In the genomic region with DNA sequence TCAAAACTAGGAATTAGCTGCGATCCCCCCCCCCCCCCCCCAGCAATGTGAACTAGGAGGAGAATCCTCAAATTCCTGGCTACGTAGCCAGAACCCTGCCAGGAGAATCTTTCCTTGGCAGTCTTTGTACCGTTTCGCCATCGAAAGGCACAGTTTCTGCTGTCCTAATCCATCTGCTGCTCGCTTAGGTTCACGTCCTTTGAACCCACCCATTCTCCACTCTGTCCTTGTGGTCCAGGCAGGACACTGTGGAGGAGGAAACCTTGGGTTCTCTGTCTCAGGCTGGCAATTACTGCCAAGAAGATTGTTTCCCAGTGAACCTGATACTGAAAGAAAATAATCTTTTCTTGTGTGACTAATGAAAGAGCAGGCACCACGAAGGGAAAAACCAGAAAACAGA, we compare ENCODE assay signal across 1 mouse cellular context.
TF ChIP-seq lines count a peak whose summit lies in the region.

No protein-coding gene starts in this region.

TF ChIP-seq in MEL, 35 proteins besides CTCF, POLR2A, EP300 and RAD21 (continued from another document):
- TF ChIP-seq MEF2A (IDR thresholded peaks at IDR 0.05; ENCODE audit: extremely low read depth, insufficient replicate concordance, low read depth, low read length, poor library complexity, severe bottlenecking): no peak
- no peak for TF ChIP-seq KAT2A (conservative IDR thresholded peaks at IDR 0.05; ENCODE audit: low read depth, low read length)
- no peak for TF ChIP-seq UBTF (IDR thresholded peaks at IDR 0.05; ENCODE audit: borderline replicate concordance, insufficient read depth, low read depth, low read length)
- TF ChIP-seq SIN3A (IDR thresholded peaks at IDR 0.05; ENCODE audit: low read length): no peak
- TF ChIP-seq USF1 (IDR thresholded peaks at IDR 0.05; ENCODE audit: low read depth, low read length): no peak
- no peak for TF ChIP-seq ELF1 (IDR thresholded peaks at IDR 0.05; ENCODE audit: low read depth, low read length)
- TF ChIP-seq RCOR1 (IDR thresholded peaks at IDR 0.05; ENCODE audit: low read depth, low read length): no peak
- TF ChIP-seq ETS1 (IDR thresholded peaks at IDR 0.05; ENCODE audit: low read depth, low read length): no peak
- TF ChIP-seq GATA1 (IDR thresholded peaks at IDR 0.05; ENCODE audit: low read depth, low read length): no peak
